In the genomic region with DNA sequence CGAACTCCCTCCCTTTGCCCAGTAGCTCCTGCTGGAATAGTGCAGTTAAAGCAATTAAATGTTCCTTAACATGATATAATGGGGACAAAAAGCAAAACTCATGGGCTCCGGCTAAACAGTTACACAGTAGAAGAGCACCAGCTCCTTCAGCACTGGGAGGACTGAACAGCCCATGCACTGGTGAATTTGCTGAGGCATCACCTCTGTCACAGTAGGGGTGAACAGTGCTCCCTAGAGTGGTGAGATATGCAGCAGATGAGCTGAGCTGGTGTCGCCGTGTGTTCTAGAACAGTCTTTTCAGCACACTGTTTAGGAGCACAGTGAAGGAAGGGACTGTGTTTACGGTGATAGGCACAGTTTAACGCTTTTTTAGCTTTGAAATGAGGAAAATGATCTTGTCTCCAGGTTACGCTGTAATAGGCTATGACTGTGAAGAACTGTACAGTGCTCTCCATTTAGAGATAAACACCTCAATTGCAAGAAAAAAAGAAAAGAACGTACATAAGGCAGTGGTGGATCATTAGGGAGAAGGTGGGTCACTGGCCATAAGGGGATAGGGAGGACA, we compare ENCODE assay signal across 17 mouse cellular contexts.
A peak's percentile ranks its signal among the peaks of the same experiment; 100 is the strongest.
DNase-seq lines count a peak whose midpoint lies in the region; ATAC-seq and TF ChIP-seq lines count a peak whose summit lies in the region.
"Had no signal": no experiment of that assay in that cellular context is flagged by ENCODE, and none has a peak within 500 bp of the region (broad histone marks: within the 10 kb centered on the region; RNA-seq: fewer than 3 reads in every experiment).

No protein-coding gene starts in this region.

- no peak overlapping the region for H3K4me3 ChIP-seq in liver, embryonic 15.5 days (replicated peaks)
- no peak overlapping the region for H3K4me3 ChIP-seq in thymus, adult 2 months (ENCODE audit: control insufficient read depth, insufficient read depth, low read length)
- H3K4me3 ChIP-seq in forebrain, embryonic 10.5 days = no peak overlapping the region
- H3K4me3 ChIP-seq in hindbrain, embryonic 10.5 days = no peak overlapping the region
- H3K4me3 ChIP-seq: limb, embryonic 10.5 days had no signal

- H3K4me2 ChIP-seq in liver, embryonic 15.5 days = no peak overlapping the region
- H3K4me2 ChIP-seq: heart, embryonic 11.5 days; lung, embryonic 14.5 days had no signal

- TF ChIP-seq POLR2A in thymus, adult 2 months (IDR thresholded peaks at IDR 0.05; ENCODE audit: control insufficient read depth, extremely low read depth, insufficient read depth, low read length, poor library complexity) = no peak

- H3K9me3 ChIP-seq in liver, embryonic 15.5 days (replicated peaks) = no peaks in the 10 kb centered on the region
- peaks cover 5% of the 10 kb centered on the region; the same call in 1 of the 2 replicates for H3K9me3 ChIP-seq in forebrain, embryonic 10.5 days
- H3K9me3 ChIP-seq in hindbrain, embryonic 10.5 days = 0 out of 2 replicates have a peak, but pooled peaks cover 2% of the 10 kb centered on the region
- H3K9me3 ChIP-seq: limb, embryonic 10.5 days had no signal

- peaks cover 34% of the 10 kb centered on the region for H3K4me1 ChIP-seq in liver, embryonic 15.5 days (replicated peaks)
- peaks cover 18% of the 10 kb centered on the region for H3K4me1 ChIP-seq in thymus, adult 2 months (replicated peaks; ENCODE audit: control insufficient read depth, insufficient read depth, low read length)
- H3K4me1 ChIP-seq in forebrain, embryonic 10.5 days = no peaks in the 10 kb centered on the region
- no peaks in the 10 kb centered on the region; the same call in 1 of the 2 replicates for H3K4me1 ChIP-seq in hindbrain, embryonic 10.5 days (replicated peaks)
- H3K4me1 ChIP-seq: limb, embryonic 10.5 days had no signal

- H3K36me3 ChIP-seq in liver, embryonic 15.5 days (replicated peaks) = no peaks in the 10 kb centered on the region
- no peaks in the 10 kb centered on the region for H3K36me3 ChIP-seq in thymus, adult 2 months (ENCODE audit: control insufficient read depth, insufficient read depth, low read length)
- H3K36me3 ChIP-seq in forebrain, embryonic 10.5 days (replicated peaks) = no peaks in the 10 kb centered on the region
- H3K36me3 ChIP-seq in hindbrain, embryonic 10.5 days = no peaks in the 10 kb centered on the region
- H3K36me3 ChIP-seq: limb, embryonic 10.5 days had no signal

- peak; percentile 59 for DNase-seq in CD4-positive, CD25-positive, alpha-beta regulatory T cell, adult 2 months (ENCODE audit: low read depth, low spot score)
- peak; percentile 48 for DNase-seq in CD4-positive helper T cell, adult 2 months (ENCODE audit: low read depth, low spot score)
- peak; percentile 35 for DNase-seq in thymus, adult 2 months
- DNase-seq in embryo, embryonic 11 days = no peak
- no peak for DNase-seq in forebrain, embryonic 10.5 days (ENCODE audit: extremely low spot score, low spot score)
- DNase-seq in hindbrain, embryonic 10.5 days (ENCODE audit: low spot score) = no peak
- DNase-seq: cerebellum, adult 11 months; cerebellum, postnatal 25 days; forebrain, postnatal 0 days; gastrocnemius, postnatal 25 days; lung, embryonic 14.5 days; right cerebral cortex, postnatal 4 days had no signal

- 55% methylated on average over 8 of the region's 8 CpGs for WGBS in liver, embryonic 15.5 days (ENCODE audit: insufficient replicate concordance)
- 58% methylated on average over 8 of the region's 8 CpGs for WGBS in thymus, adult 2 months
- WGBS in forebrain, embryonic 10.5 days = 93% methylated on average over 8 of the region's 8 CpGs
- WGBS in hindbrain, embryonic 10.5 days = 94% methylated on average over 8 of the region's 8 CpGs

- H3K27ac ChIP-seq in liver, embryonic 15.5 days (replicated peaks) = peak overlapping the region; percentile 25; the same call in 1 of the 2 replicates
- peak overlapping the region; percentile 82 for H3K27ac ChIP-seq in thymus, adult 2 months (ENCODE audit: control insufficient read depth, insufficient read depth, low read length)
- no peak overlapping the region for H3K27ac ChIP-seq in forebrain, embryonic 10.5 days
- H3K27ac ChIP-seq in hindbrain, embryonic 10.5 days = no peak overlapping the region
- H3K27ac ChIP-seq: limb, embryonic 10.5 days; stomach, postnatal 0 days had no signal

- TF ChIP-seq CTCF in thymus, adult 2 months (IDR thresholded peaks at IDR 0.05; ENCODE audit: borderline replicate concordance, control insufficient read depth, extremely low read depth, insufficient read depth, low read length, poor library complexity) = no peak

- no peaks in the 10 kb centered on the region for H3K27me3 ChIP-seq in liver, embryonic 15.5 days
- no peaks in the 10 kb centered on the region for H3K27me3 ChIP-seq in thymus, adult 2 months (ENCODE audit: control insufficient read depth, insufficient read depth, low read length)
- H3K27me3 ChIP-seq in forebrain, embryonic 10.5 days (ENCODE audit: poor library complexity, severe bottlenecking) = no peaks in the 10 kb centered on the region
- H3K27me3 ChIP-seq in hindbrain, embryonic 10.5 days (ENCODE audit: insufficient read depth, poor library complexity, severe bottlenecking) = no peaks in the 10 kb centered on the region

- no peak for ATAC-seq in CD4-positive, CD25-positive, alpha-beta regulatory T cell, adult 4 months
- 0 out of 2 replicates have a peak, but pooled peaks have one; percentile 20 for ATAC-seq in liver, embryonic 15.5 days (ENCODE audit: insufficient read depth)
- ATAC-seq: forebrain, postnatal 0 days had no signal

- no peak overlapping the region for H3K9ac ChIP-seq in liver, embryonic 15.5 days
- H3K9ac ChIP-seq: forebrain, postnatal 0 days; lung, embryonic 14.5 days had no signal

Comparison
In these comparisons a context has a peak if more than half of its experiments do, and no peak if none do; other contexts are left out.
1. DNase-seq: peak in CD4-positive, CD25-positive, alpha-beta regulatory T cell, adult 2 months (single experiment), CD4-positive helper T cell, adult 2 months (single experiment) and thymus, adult 2 months (single experiment); none in embryo, embryonic 11 days (single experiment), forebrain, embryonic 10.5 days (single experiment) and hindbrain, embryonic 10.5 days (single experiment).
2. H3K27ac ChIP-seq: peak in liver, embryonic 15.5 days (single experiment) and thymus, adult 2 months (single experiment); none in forebrain, embryonic 10.5 days (single experiment) and hindbrain, embryonic 10.5 days (single experiment).